Mouse (Mus musculus) liver, adult 2 months (tissue): ENCODE data around the gene Cxcl1.

Source experiments
- CTCF ChIP-seq: fragments of 200-500 bp; IDR thresholded peaks from 2 replicates; pipeline ENCODE4 v1.5.1; 2011; ENCODE audit warnings: low read depth, low read length, control low read depth
- POLR2A ChIP-seq: fragments of 200-500 bp; IDR thresholded peaks from 2 replicates; pipeline ENCODE4 v1.6.1; 2011; ENCODE audit warnings: low read length, control low read depth; ENCODE audit not compliant: insufficient read depth; ENCODE audit errors: extremely low read depth

DNA sequence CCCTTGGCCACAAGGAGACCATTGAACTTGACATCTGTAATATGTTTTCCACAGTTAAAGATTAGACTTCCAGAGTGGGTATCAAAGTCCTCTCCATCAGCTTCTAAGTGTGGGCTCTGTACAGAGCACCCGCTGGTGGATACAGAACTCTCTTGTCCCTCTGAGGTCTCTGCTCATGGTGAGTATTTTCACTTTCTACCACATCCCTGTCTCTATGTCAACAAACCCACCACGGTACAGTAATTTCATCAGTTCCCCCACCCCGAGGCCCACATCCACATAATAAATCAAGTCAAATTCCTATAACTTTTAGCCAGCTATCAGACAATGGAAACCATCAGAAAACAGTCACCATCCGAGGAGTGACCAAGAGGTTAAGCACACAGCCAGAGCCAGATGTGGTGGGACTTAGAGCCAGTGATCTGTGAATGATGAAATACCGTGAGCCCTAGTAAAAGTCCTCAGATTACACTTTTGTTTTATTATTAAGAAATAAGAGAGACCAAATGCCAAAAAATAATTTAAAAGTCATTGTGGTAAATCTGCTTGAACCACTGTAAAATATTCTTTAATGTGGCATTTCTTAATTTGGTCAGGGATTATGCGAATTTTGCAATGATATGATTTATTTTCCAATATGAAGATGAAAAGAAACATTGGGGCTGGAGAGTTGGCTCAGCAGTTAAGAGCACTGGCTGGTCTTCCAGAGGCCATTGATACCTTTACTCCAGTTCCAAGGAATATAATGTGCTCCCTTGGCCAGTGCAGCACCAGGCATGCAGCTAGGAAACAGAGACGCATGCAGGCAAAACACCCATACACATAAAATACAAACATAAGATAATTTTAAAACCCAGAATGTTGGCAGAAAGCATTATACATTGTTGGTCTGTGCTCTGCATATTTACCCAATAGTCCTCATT is 35.5 kb upstream of the Cxcl1 start:
- TF ChIP-seq CTCF, result no peak
- no peak for TF ChIP-seq POLR2A
